Mouse (Mus musculus) gastrocnemius, adult 2 months (tissue): ENCODE results near the gene Slfn5. TPM values are rescaled to one million over a fixed set of nuclear protein-coding genes. Genes with fewer than 3 reads are reported as not detected.
"Not testable (repeated sequence)": the region's sequence is repeated elsewhere in the genome, so short reads cannot be mapped to it uniquely, and the experiment has no call there.

Experiments used
- DNase-seq: peaks from one replicate; pipeline ENCODE4 v3.0.0; 2022
- H3K27ac ChIP-seq: fragments of 200-600 bp; 2 replicates; pipeline ENCODE4 v1.8.1; 2022; ENCODE audit warnings: mild to moderate bottlenecking
- H3K4me3 ChIP-seq: fragments of 200-600 bp; 2 replicates; pipeline ENCODE4 v1.8.1; 2022; ENCODE audit warnings: mild to moderate bottlenecking, moderate library complexity
- CTCF ChIP-seq: fragments of 200-600 bp; IDR thresholded peaks from 2 replicates; pipeline ENCODE4 v1.8.1; 2022; ENCODE audit warnings: antibody characterized with exemption, mild to moderate bottlenecking, moderate library complexity
- intact Hi-C: fragments of 180-260 bp; cut with DNase I; formaldehyde crosslinking; loops from one replicate; pipeline ENCODE4 v1.15.1; 2025
- total RNA-seq, 2 experiments: library from RNA; stranded (reverse); gene quantifications; 2 replicates each; pipeline ENCODE4 v1.2.3; 2021

Slfn5 gene
- total RNA-seq, 2 experiments from 2014 or later = 12.2 to 24.1 TPM

DNA sequence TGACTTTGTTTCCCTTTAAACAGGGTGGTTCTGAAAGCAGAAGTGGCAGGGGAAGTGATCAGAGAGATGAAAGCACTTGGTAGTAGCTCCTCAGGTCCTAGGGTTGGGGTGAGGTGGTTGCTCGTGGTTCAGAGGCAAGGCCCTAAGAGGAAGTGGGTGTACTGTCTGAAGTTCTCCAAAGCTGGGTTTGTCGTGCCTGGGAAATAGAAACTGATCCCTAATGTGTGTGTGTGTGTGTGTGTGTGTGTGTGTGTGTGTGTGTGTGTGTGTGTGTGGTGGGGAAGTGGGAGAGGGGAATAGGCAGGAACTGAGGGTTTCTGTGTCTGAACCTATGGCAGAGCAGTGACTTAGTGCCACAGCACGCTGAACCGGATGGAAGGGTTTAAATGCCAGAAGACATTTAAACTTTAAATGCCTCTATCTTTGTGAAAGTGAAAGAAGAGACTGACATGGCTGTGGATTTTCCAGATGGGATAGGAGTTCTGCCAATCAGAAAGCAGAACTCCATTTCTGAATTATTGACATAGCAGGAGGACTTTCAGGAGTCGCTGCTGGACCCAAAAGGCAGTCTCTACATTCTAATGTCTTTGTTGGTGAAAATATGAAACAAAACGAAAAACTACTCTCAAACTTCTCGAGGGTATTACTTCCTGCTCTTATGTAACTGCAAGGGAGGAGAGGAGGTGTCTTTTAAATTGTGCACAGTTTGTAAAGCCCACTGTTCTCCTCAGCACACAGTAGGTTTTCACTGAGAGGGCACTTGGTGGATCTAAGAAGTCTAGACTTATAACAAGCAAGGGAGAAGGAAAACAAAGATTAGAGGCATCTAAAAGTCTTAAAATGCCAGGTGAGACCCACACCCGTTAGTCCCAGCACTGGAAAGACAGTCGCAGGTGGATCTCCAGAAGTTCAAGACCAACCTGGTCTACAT lies 1.7 kb downstream of the Slfn5 start:
- TF ChIP-seq CTCF = no peak
- DNase-seq = no peak
- intact Hi-C loops = no loop called here
- Histone ChIP-seq H3K27ac (peak overlapping the region; percentile 93), H3K4me3 (peak overlapping the region; percentile 82)

DNA sequence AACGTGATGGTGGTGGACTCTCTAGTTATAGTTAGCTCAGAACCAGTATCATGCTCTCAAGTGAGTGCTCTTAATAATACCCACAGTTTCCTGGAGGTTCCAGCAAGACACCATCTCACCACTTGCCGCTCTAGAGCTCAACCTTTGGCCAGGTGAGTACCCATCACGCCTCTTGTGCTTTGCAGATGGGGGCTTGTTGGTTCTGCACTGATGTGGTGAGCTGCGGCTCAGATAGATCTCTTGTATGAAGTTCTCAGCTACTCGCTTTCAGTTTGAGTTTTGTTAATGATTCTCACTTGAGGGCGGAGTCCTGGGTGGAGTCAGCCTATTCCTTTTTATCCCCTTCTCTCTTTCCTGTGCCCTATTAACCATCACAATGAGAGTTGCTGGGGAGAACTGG lies 3.5 kb downstream of the Slfn5 start:
- intact Hi-C loops = no loop called here
- no peak for TF ChIP-seq CTCF
- H3K27ac ChIP-seq = no peak overlapping the region
- peak overlapping the region; percentile 82 for H3K4me3 ChIP-seq
- DNase-seq = no peak

DNA sequence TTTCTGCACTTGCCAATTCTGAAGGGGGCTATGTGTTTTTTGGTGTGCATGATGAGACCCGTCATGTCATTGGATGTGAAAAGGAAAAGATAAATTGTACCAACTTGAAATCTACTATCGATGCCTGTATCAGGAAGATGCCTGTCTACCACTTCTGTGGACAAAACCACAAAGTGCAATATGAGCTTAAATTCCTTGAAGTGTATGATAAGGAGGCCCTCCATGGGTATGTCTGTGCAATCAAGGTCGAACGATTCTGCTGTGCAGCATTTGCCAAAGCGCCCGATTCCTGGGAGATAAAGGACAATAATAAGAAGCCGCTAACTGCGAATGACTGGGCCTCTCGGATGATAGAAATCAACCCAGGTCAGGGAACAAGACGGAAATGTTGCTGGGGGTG lies 5.8 kb downstream of the Slfn5 start:
- TF ChIP-seq CTCF = no peak
- no peak for DNase-seq
- Histone ChIP-seq H3K27ac (no peak overlapping the region), H3K4me3 (peak overlapping the region; percentile 82)
- intact Hi-C loops = no loop called here

DNA sequence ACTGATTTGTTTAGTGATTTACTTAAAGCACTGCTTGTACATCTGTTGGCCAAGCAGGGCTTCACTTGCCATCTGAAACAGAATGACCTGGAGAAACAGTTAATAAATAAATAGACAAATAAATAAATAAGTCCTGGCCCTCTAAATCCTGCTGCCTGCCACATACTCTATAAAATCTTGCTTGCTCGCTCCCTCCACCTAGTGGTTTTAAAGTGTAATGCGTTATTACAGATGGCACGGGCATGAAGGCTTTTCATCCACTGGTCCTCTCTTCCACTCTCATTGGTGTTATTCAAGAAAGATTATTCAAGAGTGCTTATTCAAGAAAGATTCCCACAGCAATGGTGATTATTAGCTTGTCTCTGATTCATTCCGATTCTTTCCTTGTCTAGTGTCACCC lies 8.5 kb downstream of the Slfn5 start:
- H3K4me3 ChIP-seq = peak overlapping the region; percentile 6; the same call in 1 of the 2 replicates
- peak; percentile 88 for TF ChIP-seq CTCF
- intact Hi-C loops = loop anchor here (1.0 kb wide), 1 partner anchor 44 kb away; no protein-coding TSS in a partner anchor
- no peak for DNase-seq
- no peak overlapping the region for H3K27ac ChIP-seq

GRCm38 (mm10) chr11:82961743-82962142 lies 10.6 kb downstream of the Slfn5 start:
- H3K4me3 ChIP-seq = 0 out of 2 replicates have a peak overlapping the region, but pooled peaks have one; percentile 24
- no peak overlapping the region for H3K27ac ChIP-seq
- DNase-seq = no peak
- no peak for TF ChIP-seq CTCF
- intact Hi-C loops = no loop called here

DNA sequence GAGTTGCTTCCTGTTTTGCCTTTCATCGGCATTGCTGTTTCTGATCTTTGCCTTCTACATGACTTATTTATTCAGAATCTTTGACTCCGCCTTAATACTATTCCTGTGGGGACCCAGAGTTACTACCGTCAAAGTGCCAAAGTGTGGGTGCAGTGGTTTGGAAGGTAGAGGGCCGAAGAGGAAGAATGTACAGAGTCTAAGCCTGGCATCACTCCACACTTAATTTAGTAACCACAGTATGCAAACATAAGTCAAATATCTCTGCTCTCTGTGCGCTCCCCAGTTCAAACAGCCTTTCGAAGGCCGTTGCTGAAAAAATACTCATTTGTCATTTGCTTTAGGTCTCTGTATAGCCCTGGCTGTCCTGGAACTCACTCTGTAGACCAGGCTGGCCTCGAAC lies 11.1 kb downstream of the Slfn5 start:
- Histone ChIP-seq H3K27ac (no peak overlapping the region), H3K4me3 (0 out of 2 replicates have a peak overlapping the region, but pooled peaks have one; percentile 24)
- no peak for DNase-seq
- intact Hi-C loops = no loop called here
- no peak for TF ChIP-seq CTCF

DNA sequence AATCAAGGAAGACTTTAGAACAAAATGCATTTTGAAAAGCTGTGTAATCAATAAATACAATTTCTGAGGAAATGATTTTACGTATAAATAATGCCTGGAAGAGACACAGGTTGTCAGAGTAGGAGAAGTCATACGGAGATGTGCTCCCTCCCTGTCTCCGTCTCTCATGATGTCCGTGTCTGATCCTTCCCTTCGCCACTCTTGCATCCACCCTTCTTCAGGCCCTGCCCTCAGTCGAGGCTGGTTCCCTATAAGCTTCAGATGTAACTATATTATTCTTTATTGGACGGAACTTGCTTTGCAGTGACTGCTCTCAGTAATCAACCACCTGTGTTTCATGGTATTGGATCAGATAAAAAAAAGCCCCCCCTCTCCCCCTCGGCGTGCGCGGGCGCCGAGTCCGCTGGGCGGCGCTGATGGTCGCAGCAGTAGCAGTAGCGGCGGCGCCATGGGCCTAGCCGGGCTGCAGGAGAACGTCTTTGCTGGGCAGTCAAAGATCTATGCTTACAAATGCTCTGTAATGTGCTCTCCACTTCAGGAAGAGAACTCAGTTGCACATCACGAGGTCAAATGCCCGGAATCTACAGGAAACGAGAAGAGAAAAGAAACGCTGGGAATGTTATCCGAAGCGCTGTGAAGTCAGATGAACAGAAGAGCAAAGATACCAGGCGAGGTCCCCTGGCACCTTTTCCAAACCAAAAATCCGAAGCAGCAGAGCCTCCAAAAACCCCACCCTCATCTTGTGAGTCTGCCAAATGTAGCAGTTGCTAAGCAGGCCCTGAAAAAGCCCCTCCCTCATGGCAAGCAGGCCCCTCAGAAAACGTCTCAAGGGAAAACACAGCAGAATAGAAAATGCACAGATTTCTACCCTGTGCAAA lies 19.8 kb downstream of the Slfn5 start:
- peak; percentile 58 for DNase-seq
- peak; percentile 69 for TF ChIP-seq CTCF
- Histone ChIP-seq H3K27ac (peak overlapping the region; percentile 40), H3K4me3 (peak overlapping the region; percentile 56)
- intact Hi-C loops = no loop called here

GRCm38 (mm10) chr11:82971590-82971974 lies 20.4 kb downstream of the Slfn5 start:
- TF ChIP-seq CTCF = no peak
- no peak for DNase-seq
- intact Hi-C loops = no loop called here
- Histone ChIP-seq H3K27ac (peak overlapping the region; percentile 40; the same call in 1 of the 2 replicates), H3K4me3 (peak overlapping the region; percentile 56)

- Histone ChIP-seq H3K4me3 (no peak overlapping the region), H3K27ac (no peak overlapping the region)
- no peak for TF ChIP-seq CTCF
- intact Hi-C loops = no loop called here
- no peak for DNase-seq
Measured at GRCm38 (mm10) chr11:82973916-82974315, 22.8 kb downstream of the Slfn5 start.

DNA sequence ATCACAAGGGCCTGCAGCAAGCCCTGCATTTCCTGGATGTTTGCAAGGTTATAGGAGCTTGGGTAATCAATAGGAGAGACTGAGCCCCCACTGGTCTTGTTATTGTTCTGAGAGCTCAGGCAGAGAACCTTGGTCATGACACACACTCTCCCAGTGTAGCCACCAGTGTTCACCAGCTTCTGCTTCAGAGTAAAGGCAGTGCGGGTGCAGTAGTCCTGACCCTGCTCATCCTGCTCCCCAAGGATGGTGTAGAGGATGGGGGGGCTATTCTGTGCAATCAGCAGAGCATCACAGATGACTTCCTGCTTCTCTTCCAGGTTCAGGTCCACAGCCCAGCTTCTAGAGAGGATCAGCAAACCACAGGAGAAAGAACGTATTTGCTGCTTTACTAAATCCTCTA lies 31.3 kb downstream of the Slfn5 start:
- H3K27ac ChIP-seq, intact Hi-C loops, H3K4me3 ChIP-seq, DNase-seq: not testable (repeated sequence)

- TF ChIP-seq CTCF = no peak
- H3K27ac ChIP-seq = no peak overlapping the region
- no peak overlapping the region for H3K4me3 ChIP-seq
- DNase-seq = peak; percentile 55
- intact Hi-C loops = no loop called here
Measured at GRCm38 (mm10) chr11:82983193-82983592, 32.0 kb downstream of the Slfn5 start.

- Histone ChIP-seq H3K27ac (no peak overlapping the region), H3K4me3 (no peak overlapping the region)
- DNase-seq = no peak
- intact Hi-C loops = no loop called here
- TF ChIP-seq CTCF = no peak
Measured at GRCm38 (mm10) chr11:82987621-82988020, 36.5 kb downstream of the Slfn5 start.

DNA sequence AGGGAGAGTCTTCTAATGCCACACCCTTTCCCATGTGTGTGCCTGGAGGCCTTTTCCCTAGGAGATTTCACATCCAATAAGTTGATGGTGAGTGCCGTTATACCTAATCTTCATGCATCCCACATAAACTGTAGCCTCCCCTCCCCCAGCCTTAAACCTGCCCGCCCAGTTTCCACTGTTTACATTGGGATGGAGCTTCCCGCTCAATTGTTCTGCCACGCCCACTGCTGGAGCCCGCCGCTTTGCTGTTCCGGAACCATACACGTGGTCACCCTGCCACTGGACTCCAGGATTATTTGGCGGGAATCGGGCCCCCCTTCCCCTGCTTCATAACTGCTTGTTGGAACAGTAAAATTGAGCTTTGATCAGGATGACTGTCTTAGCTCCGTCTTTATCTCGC lies 38.2 kb downstream of the Slfn5 start:
- no peak for TF ChIP-seq CTCF
- intact Hi-C loops = no loop called here

DNA sequence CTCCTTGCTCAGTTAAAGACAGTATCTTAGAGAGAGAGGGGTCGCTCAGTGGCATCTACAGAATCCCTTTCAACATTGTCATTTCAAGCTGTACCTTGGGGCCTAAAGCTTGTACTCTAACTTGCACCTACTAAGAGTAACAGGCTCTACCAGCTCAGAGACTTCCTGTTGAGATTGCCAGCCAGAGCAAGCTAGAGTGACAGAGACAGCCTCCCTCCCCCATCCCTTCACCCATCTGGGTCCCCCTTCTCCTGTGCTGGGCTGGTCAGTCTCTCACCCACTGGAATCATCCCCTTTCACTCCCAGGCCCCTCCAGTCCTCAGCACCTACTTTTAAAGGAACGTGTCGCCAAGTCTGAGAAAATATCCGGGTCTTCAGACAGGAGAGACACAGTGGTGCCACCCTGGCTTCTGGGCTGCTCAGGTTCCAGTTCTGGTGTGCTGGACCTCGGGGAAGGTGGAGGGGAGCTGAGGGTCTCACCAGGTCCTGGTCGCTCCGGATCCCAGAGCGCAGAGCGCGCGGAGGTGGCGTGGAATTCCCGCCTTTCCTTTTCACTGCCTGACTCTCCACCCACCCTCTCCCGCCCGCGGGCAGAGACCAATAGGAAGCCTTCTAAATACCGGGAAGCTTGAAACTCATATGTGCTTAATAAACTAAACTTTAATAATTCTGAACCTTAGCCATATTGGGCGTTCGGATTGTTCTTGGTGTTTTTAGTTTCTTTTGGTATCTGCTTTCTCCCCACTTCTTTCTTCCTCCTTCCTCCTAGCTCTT lies 39.6 kb downstream of the Slfn5 start:
- peak; percentile 41 for DNase-seq
- Histone ChIP-seq H3K27ac (peak overlapping the region; percentile 76), H3K4me3 (peak overlapping the region; percentile 82)
- intact Hi-C loops = not testable (repeated sequence)

More for the DNA sequence above, 38.2 kb downstream of the Slfn5 start:
- no peak overlapping the region for H3K27ac ChIP-seq
- DNase-seq = no peak
- H3K4me3 ChIP-seq = no peak overlapping the region
